Mouse (Mus musculus) C2C12 (cell line): ENCODE results near the gene Obox6.

Experiments
- MAX ChIP-seq: IDR thresholded peaks from one replicate; pipeline ENCODE4 v1.6.1; 2011; ENCODE audit warnings: mild to moderate bottlenecking, control low read depth
- MYOD1 ChIP-seq: IDR thresholded peaks from one replicate; pipeline ENCODE4 v1.6.1; 2011; ENCODE audit warnings: low read depth; ENCODE audit not compliant: control insufficient read depth, insufficient read length

GRCm38 (mm10) chr7:15864104-15864503 lies 24.6 kb upstream of the Obox6 start:
- TF ChIP-seq MAX = no peak
- no peak for TF ChIP-seq MYOD1
